Mouse (Mus musculus) mouse trophoblast stem cell (cell line): ENCODE data around the gene Xrcc4.
"Not testable (repeated sequence)": the region's sequence is repeated elsewhere in the genome, so short reads cannot be mapped to it uniquely, and the experiment has no call there.

Experiments used
- in situ Hi-C, 2 experiments: fragments of 300-500 bp; cut with MseI, MboI; formaldehyde crosslinking; loops; 2 replicates in 1 of 2; 3 replicates in 1 of 2; pipeline ENCODE4 v1.15.1; 2025

Xrcc4 gene

GRCm38 (mm10) chr13:89814543-89814942 lies 274.9 kb downstream of the Xrcc4 start:
- in situ Hi-C loops: no loop called here

- in situ Hi-C loops: no loop called here
These were observed 277.2 kb downstream of the Xrcc4 start for GRCm38 (mm10) chr13:89812169-89812568.

DNA sequence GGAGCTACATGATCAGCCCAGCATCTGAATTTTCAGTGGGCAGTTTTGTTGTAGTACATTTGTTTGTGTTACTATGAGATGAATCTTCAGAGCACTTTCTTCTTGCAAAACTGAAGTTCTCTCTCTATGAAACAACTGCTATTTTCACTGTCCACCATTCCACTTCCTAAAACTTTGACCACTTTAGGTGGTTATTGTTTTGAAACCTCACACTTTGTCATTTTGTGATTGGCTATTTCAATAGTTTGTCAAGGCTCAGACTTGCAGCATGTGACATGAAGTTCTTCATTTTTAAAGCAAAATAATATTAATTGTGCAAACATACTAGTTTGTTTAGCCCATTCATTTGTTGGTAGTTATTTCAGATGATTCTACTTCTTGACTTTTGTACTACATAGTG lies 280.4 kb downstream of the Xrcc4 start:
- in situ Hi-C loops: no loop called here

DNA sequence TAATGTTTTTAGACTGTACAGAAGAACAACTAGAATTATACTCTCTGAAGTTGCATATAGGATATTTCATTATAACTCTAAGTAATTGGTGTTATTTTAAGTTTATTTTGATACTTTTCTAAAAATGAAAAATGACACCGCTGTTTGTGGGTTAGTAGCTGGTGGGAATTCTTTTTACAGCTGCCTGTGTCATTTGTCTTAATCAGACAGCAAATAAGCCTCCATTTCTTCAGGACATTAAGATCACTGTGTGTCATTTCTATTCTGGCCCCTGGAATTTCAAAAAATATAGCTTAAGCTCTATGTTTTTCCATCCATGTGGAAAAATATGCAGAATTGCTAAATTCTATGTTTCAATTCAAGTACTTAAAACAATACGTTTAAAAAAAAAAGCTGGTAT lies 287.5 kb downstream of the Xrcc4 start:
- in situ Hi-C loops: no loop called here

DNA sequence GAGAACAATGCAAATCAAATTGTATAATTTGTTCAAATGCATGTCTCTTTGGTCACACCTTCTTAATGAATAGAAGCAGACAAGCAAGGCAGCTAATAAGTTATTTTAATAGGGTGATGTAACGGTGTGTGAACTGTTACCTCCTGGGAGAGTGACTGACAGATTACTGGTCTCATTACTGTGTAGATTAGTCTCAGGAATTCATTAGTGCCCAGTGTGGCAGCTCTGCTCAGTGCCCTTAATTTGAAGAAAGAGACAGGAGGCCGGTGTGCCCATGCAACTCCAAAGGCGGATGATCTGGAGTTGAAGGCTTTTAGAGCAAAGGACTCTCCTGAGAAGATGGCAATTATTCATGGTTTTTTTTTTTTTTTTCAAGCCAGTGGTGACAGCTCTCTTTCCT lies 291.7 kb downstream of the Xrcc4 start:
- in situ Hi-C loops: loop anchor here (25.0 kb wide), 2 partner anchors 265 to 1090 kb away; no protein-coding TSS in a partner anchor

GRCm38 (mm10) chr13:89791475-89791874 lies 297.9 kb downstream of the Xrcc4 start:
- in situ Hi-C loops: loop anchor here (25.0 kb wide), 2 partner anchors 271 to 1096 kb away; no protein-coding TSS in a partner anchor

DNA sequence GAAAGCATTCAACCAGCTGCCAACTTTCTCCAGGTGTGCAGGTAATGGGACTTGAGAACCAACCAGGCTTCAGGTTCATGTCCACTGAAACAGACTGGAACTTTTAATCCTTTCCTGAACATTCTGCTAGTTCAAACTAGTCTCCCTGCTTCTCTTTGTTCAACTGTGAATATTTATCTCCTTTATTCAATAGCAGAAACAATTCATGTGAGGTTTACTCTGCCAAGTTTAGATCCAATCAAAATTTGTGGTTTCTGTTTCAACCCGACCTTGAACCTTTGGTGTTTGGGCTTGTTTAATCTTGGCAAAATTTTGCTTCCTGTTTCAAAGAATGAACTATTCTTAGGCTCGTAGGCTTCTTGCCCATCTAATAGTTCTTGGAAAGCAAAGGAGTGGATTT lies 306.5 kb downstream of the Xrcc4 start:
- in situ Hi-C loops: loop anchor here (25.0 kb wide), 2 partner anchors 279 to 1104 kb away; no protein-coding TSS in a partner anchor

GRCm38 (mm10) chr13:89780276-89780675 lies 309.1 kb downstream of the Xrcc4 start:
- in situ Hi-C loops: loop anchor here (25.0 kb wide), 2 partner anchors 282 to 1107 kb away; no protein-coding TSS in a partner anchor

DNA sequence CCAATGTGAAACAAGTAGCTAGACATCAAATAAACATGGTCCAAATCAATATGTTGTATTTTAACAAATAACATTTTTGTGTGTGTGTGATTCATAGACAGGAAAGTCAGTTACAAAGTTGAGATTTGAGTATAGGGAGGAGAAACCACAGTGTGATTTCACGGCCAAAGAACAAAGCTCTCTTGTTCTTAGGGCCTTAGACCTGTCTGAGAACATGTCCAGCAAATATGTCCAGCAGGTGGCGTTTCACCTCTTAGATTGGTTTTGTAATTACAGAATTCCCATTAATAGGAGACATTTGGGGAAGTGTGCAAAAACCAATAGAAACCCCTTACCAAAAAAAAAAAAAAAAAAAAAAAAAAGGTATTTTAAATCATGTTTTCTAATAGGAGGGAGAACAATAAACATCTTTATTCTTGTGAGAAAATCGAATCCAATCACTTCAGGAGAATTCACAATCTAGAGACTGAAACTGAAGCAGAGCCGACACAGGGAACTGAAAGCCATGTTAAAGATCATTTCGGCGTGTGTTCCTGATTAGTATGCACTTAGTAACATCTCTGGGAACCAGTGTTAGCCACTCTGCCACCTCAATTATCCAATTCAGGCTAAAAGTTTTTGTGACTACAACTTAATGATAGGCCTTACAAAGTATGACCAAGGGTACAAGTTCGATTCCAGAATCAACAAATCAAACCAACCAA lies 310.0 kb downstream of the Xrcc4 start:
- in situ Hi-C loops: loop anchor here (25.0 kb wide), 2 partner anchors 283 to 1108 kb away; no protein-coding TSS in a partner anchor

GRCm38 (mm10) chr13:89777764-89778163 lies 311.6 kb downstream of the Xrcc4 start:
- in situ Hi-C loops: loop anchor here (25.0 kb wide), 2 partner anchors 285 to 1110 kb away; no protein-coding TSS in a partner anchor

- in situ Hi-C loops: loop anchor here (25.0 kb wide), 2 partner anchors 285 to 1110 kb away; no protein-coding TSS in a partner anchor
These were observed 312.3 kb downstream of the Xrcc4 start for GRCm38 (mm10) chr13:89777146-89777545.

- in situ Hi-C loops: no loop called here
These were observed 322.9 kb downstream of the Xrcc4 start for GRCm38 (mm10) chr13:89766551-89766950.

DNA sequence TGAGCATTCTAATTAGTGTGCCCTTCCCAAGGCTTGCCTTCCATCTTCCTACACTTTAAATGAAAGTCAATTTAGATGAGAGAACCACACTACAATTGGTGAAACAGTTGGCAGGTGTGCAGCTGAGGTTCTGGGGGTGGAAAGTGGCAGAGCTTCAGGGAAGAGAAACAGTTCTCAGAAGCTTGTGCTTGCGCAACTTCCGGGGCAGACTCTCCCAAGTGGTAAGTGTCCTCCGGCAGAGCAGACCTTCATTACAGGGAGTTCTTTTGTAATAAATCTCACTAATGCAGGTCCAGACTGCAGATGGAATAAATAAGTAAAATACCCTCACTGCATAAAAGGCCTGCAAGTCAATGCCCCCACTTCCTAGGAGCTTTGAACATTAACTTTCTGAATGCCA lies 323.4 kb downstream of the Xrcc4 start:
- in situ Hi-C loops: no loop called here

- in situ Hi-C loops: no loop called here
These were observed 327.1 kb downstream of the Xrcc4 start for GRCm38 (mm10) chr13:89762339-89762738.

DNA sequence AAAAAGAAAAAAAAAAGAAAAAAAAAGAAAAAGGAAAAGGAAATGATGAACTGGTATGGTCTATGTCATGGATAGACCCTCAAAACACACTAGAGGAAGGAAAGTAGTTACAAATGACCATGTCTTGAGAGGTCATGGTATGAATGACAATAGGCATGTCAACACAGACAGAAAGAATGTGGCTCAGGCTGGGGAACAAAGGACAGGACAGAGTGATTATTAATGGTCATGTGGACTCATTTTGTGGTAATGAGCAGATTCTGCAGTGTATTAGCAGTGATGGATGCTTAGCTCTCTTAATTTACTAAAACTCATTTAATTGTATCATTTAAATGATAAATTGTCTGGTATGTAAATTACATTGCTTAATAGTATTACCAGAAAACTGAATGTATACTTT lies 333.1 kb downstream of the Xrcc4 start:
- in situ Hi-C loops: no loop called here

GRCm38 (mm10) chr13:89750562-89750961 lies 338.8 kb downstream of the Xrcc4 start:
- in situ Hi-C loops: not testable (repeated sequence)

DNA sequence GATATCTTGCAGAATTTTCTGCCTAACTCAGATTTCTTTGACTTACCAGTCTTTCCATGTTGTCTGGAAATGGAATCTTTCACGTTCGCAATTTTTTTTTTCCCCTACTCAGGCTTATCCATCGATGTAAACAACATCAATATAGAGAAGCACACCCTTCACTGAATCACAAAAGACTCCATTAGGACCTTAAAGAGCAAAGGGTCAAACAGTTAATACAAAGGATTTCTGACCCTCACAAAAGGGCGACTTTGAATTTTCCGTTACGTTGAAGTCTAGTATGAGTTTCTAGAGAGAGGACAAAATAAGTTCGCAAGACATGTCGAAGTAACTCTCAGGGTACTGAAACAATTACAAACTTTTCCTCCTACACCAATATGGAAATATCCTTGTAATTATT lies 346.2 kb downstream of the Xrcc4 start:
- in situ Hi-C loops: no loop called here

- in situ Hi-C loops: no loop called here
These were observed 346.7 kb downstream of the Xrcc4 start for GRCm38 (mm10) chr13:89742686-89743200.

GRCm38 (mm10) chr13:89741766-89742685 lies 347.4 kb downstream of the Xrcc4 start, which contains the start of gene Vcan:
Gene Vcan, minus strand, starts transcription at chr13:89742509.
- in situ Hi-C loops: no loop called here

- in situ Hi-C loops: no loop called here
These were observed 348.3 kb downstream of the Xrcc4 start for GRCm38 (mm10) chr13:89741116-89741551.

- in situ Hi-C loops: no loop called here
These were observed 348.9 kb downstream of the Xrcc4 start for GRCm38 (mm10) chr13:89740243-89741115.
